Mouse (Mus musculus) heart, postnatal 36 days (tissue): ENCODE data around the gene Eya3. TPM values are rescaled to one million over a fixed set of nuclear protein-coding genes. Genes with fewer than 3 reads are reported as not detected.

Experiments
- total RNA-seq, 2 experiments: library from RNA; stranded (reverse); gene quantifications; 2 replicates each; pipeline ENCODE4 v1.2.3; 2021

The Eya3 gene
- total RNA-seq, 2 experiments from 2014 or later = 28.2 to 35.0 TPM

Other genes with a start within 250 kb of the Eya3 start
- 10 to 100 TPM; 23.4 to 27.1 TPM for gene Phactr4, start 216.5 kb upstream of the Eya3 start, total RNA-seq
- gene Med18, start 175.1 kb upstream of the Eya3 start, total RNA-seq = 1 to 10 TPM; 3.4 to 4.3 TPM
- 1 to 10 TPM; 3.3 to 4.1 TPM for gene Sesn2, start 128.5 kb upstream of the Eya3 start, total RNA-seq
- gene Atpif1, start 105.3 kb upstream of the Eya3 start, total RNA-seq = 100 to 1,000 TPM; 311 to 330 TPM
- 10 to 100 TPM; 50.9 to 63.2 TPM for gene Dnajc8, start 103.4 kb upstream of the Eya3 start, total RNA-seq
- 1 to 10 TPM; 1.8 to 3.2 TPM for gene Ptafr, start 74.9 kb upstream of the Eya3 start, total RNA-seq
- 1 to 10 TPM; 1.7 to 1.9 TPM for gene Xkr8, start 93.6 kb downstream of the Eya3 start, total RNA-seq
- gene Smpdl3b, start 118.3 kb downstream of the Eya3 start, total RNA-seq = under 1 TPM; 0.61 to 0.89 TPM
- 10 to 100 TPM; 11.6 to 15.0 TPM for gene Rpa2, start 129.3 kb downstream of the Eya3 start, total RNA-seq
- gene Themis2, start 157.4 kb downstream of the Eya3 start, total RNA-seq = 1 to 10 TPM; 2.2 to 2.9 TPM
- 10 to 100 TPM; 16.6 to 18.8 TPM for gene Ppp1r8, start 204.2 kb downstream of the Eya3 start, total RNA-seq
- gene Stx12, start 245.5 kb downstream of the Eya3 start, total RNA-seq = 10 to 100 TPM; 36.4 to 36.7 TPM